Mouse (Mus musculus): ENCODE results near the gene 4931428L18Rik. TPM values are rescaled to one million over a fixed set of nuclear protein-coding genes. Genes with fewer than 3 reads are reported as not detected.

The 4931428L18Rik gene
- not detected for total RNA-seq (2023)

GRCm38 (mm10) chr1:31222564-31222963, at the start of gene 4931428L18Rik, which contains the start of gene Pih1d3:
Gene 4931428L18Rik, minus strand, starts transcription at chr1:31222684.
Gene Pih1d3, plus strand, starts transcription at chr1:31222838.

DNA sequence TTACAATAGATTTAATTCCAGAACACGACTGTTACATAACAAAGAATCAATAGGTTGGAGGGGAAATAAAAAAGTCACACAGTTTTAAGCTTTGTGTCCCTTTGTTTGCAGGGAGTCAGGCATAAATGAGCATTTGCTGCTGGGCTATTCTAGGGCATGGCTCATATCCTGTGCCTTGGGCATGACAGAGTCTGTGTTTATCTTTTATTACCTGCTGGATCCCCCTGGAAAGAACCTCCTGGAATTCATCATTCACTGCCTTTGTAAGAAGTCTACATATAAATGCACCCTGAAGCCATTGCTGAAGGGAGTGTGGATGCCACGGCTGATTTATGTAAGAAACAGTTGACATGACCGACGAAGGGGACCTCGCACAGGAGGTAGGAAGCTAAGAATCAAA, 46.4 kb downstream of the 4931428L18Rik start, which contains the start of gene Lgsn:
Gene Lgsn (plus strand): TSS at position 301 of the 400 bp plus-strand sequence.

DNA sequence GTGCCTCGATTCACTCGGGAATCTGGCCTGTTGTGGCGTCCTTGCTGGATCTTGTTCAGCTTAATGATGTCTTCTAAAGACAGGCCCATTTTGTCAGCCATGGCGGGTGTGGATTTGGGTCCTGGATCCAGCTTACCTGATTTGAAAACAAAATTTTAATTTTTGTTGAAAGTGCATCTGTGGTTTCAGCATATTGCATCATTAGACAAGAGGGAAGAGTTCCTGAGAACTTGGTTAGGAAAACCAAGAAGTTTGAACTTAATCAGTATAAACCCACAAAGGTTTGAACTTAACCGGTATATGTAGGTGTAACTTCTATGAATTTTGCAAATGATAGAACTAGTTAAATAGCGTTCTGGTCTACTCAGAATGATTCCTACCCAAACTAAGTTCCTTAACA, 244.6 kb downstream of the 4931428L18Rik start, which contains the start of gene AC153137.1:
Gene AC153137.1 (minus strand): TSS at position 101 of the 400 bp plus-strand sequence.

Other genes with a start within 250 kb of the 4931428L18Rik start
- gene AC153137.1, start 244.7 kb downstream of the 4931428L18Rik start, total RNA-seq (2023): not detected
- gene Lgsn, start 46.3 kb downstream of the 4931428L18Rik start, total RNA-seq (2023): not detected
- gene Pih1d3, start 154 bp upstream of the 4931428L18Rik start, total RNA-seq (2023): not detected